Mouse (Mus musculus) gonadal fat pad, adult 2 months (tissue): ENCODE measurements around the gene Doc2b. TPM values are rescaled to one million over a fixed set of nuclear protein-coding genes. Genes with fewer than 3 reads are reported as not detected.

Experiments
- DNase-seq: peaks from one replicate; pipeline ENCODE4 v3.0.0-alpha.2; 2012; ENCODE audit warnings: low read depth
- polyA plus RNA-seq: library from polyadenylated mRNA; depleted of rRNA; stranded (reverse); fragments of >200 nt; gene quantifications from 2 replicates; pipeline ENCODE4 v1.2.3, GENCODE M21; 2012; rRNA removed

The Doc2b gene
- 1.4 and 1.6 TPM in 2 replicates for polyA plus RNA-seq

DNA sequence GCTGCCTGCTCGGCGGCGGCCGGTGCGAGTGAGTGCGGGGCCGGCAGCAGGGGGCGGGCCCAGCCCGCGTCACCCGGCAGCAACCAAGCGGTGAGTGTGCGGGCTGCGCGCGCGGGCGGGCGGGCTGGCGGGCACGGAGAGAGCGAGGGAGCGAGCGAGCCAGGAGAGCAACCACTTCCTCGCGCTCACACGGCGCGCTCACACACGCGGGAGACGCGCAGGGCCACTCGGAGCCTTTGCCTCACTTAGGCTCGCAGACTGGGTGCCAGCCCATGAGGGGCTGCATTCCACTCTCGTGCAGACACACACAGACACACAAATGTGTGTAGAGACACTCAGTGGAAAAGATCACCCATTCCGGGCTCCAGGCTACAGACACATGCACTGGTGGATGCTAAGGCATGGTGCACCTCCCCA lies at the start of gene Doc2b:
Doc2b (minus strand) TSS at position 21 of the 417 bp plus-strand sequence.
- no peak for DNase-seq

DNA sequence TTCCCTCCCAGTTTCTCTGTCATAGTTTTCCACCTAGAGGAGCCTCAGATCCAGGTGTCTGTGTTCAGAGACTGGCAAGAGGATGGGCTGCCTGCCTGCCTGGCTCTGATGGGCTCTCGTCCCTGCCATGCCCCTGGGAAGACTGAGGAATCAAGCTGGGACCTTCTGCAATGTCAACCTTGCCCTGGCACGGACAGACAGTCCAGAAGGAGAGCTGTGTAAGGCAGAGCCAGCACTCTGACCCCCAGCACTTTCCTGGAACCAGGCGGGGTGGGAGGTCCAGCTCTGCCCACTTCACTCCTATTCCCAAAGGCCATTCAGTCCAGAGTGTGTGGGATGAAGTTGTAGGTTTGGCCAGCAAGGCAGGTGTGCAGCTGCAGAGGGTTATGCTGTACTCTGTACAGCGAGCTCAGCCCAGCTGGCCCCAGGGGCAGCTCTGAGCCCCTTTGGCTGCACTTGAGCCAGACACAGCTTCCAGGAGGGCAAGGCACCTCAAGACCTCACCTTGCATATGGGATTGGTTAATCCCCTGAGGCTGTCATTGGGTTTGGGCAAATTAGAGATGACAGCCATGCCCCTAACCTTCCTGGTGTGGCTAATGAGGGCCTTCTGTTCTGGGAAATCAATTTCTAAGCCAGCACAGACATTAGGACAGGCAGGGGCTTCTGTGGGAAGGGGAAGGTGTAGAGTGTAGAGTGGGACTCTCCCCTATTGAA lies 47.2 kb upstream of the Doc2b start:
- DNase-seq, result no peak

- DNase-seq, result no peak
These were observed 45.7 kb upstream of the Doc2b start for GRCm38 (mm10) chr11:75841503-75841902.

- no peak for DNase-seq
These were observed 43.9 kb upstream of the Doc2b start for GRCm38 (mm10) chr11:75839536-75840430.

GRCm38 (mm10) chr11:75838861-75839426 lies 43.1 kb upstream of the Doc2b start:
- DNase-seq, result no peak

GRCm38 (mm10) chr11:75836240-75836610 lies 40.4 kb upstream of the Doc2b start:
- DNase-seq, result no peak

- DNase-seq, result no peak
These were observed 39.9 kb upstream of the Doc2b start for GRCm38 (mm10) chr11:75835587-75836239.

DNA sequence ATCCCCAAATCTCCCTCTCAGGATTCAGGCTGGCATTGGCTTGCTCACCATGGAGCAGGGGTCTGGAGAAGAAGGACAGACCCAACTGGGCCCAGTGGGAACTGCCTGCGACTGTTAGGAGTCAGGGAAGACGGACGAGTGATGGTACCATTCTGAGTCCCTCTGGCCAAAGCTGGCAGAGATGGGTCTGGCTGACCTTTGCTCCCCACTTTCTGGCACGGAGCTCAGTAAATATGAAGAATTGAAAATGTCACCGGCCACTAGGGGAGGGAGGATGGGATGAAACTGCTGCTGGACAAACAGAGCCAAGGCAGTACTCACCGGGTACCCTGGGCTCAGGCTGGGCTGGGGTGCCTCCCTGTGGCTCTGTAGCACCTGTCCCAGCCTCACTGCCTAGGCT lies 37.2 kb upstream of the Doc2b start:
- DNase-seq, result no peak

DNA sequence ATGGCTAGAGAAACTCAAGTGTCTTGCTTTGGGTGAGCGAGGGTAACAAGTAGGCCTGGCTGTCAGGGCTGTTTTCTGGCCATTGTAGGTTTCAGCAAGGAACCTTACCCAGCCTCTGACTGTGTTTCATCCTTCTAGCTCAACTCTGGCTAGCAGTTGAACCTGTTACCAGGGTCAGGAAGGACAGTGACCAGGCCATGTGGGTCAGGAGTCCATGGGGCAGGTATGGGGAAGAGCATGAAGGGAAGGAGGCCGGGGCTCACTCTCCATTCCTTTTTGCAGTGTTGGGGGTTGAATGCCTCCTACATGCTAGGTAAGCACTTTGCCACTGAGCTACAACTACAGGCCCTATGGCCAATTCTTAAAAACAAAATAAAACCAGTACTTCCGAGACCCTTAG lies 34.5 kb upstream of the Doc2b start:
- DNase-seq, result no peak

DNA sequence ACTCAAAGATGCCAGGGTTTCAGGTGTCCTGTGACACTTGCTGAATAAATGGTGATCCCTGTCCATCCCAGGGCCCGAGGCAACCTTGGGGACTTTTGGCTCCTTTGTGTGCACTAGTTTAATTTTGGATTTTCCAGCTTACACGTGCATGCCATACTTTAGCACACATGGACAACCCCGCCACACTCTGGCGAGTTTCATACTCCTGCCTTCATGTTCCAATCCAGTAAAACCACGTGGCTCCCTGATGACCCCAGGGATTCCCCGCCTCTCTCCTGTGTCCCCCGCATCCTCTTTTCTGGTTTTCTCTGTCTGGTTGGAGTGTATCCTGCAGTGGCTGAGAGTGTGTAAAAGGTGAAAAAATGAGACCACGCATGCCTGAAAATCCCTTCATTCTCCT lies 31.6 kb upstream of the Doc2b start:
- DNase-seq, result no peak

GRCm38 (mm10) chr11:75823506-75823905 lies 27.7 kb upstream of the Doc2b start:
- DNase-seq, result no peak

- no peak for DNase-seq
These were observed 17.2 kb upstream of the Doc2b start for GRCm38 (mm10) chr11:75813085-75813484.

DNA sequence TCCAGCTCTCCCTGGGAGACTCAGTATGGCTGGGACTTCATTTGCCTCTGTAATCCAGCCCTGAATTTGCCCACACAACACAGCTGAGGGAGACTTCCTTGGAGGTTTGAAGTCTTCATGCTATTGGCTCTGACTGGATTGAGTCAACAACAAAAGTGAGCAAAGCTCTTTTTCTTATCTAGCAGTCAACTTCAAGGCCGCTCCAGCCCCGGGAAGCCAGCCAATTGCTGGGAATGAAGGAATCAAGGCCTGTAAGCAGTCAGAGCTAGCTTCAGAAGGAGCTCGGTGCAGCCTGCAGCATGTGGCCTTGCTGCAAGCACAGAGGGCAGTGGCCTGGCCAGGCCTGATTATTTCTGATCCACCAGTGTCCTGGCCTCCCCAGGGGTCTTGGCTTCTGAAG lies 16.1 kb upstream of the Doc2b start:
- DNase-seq, result no peak

- DNase-seq, result no peak
These were observed 14.7 kb upstream of the Doc2b start for GRCm38 (mm10) chr11:75810526-75810925.

DNA sequence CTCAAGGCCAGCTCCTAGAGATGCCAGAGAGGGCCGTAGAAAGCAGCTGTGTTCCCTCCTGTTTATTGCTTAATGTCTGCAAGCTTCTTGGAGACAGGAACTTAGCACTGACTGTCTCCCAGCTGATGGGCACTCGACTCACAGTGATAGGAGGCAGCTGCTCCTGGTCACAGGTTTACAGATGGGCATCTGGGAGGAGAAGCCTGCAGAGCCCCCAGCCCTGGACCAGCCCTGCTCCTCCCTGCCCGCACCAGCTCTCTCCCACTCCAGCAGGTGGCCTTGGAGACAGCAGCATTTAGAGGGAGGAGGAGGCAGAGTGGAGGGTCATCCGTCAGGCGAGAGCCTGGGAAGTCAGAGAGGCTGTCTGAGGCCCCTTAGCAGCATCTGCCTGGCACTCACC lies 11.6 kb upstream of the Doc2b start:
- no peak for DNase-seq

DNA sequence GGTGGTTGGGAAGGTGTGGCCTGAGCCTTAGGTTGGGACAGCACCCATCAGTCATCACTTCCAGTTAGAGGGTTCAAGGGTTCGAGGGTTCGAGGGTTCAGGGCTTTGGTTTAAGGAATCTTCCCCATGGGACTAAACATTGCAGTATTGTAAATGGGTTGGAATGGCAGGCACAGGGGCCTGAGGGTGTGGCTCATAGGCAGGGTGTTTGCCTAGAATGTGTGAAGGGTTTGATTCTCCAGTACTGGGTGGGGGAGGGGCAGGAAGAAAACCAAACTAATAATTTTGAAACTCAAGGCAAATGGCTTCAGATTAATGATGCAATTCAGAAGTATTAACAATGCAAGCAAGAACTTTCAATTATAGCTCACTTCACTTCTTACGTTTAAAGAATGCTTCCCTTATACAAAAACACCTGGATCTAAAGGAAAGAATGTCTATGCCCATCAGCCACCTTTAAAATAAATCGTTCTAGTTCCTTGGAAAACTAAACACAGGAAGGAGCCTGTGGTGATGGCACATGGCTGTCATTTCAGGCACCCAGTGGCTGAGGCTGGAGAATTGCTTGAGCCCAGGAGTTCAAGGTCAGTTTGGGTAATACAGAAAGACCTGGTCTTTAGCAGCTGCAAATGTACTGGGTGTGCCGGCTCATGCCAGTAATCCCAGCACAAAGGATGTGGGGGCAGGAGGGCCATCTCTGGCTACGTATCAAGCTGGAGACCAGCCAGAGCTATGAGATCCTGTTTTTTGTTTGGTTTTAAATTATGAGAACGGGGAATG lies 6.1 kb upstream of the Doc2b start:
- no peak for DNase-seq

DNA sequence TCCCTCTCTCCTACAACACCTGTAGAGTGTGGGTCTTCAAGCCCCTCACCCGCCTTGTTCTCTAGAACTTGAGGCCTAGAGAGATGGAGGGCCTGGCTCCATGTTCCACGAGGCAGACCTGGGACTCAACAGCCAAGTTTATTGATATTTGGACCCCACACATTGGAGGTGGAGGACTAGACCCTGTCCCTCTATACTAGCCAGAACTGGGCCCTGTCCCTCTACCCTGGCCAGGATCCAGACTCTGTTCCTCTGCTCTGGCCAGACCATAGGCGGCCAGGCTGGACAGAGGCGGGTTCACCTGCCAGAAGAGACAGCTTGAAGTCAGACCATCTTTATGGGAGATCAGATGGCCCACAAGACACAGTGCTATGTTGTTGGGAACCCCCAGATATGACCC lies 5.5 kb upstream of the Doc2b start:
- no peak for DNase-seq

- no peak for DNase-seq
These were observed 842 bp upstream of the Doc2b start for GRCm38 (mm10) chr11:75796536-75797246.

GRCm38 (mm10) chr11:75795321-75795636 lies 570 bp downstream of the Doc2b start:
- no peak for DNase-seq

GRCm38 (mm10) chr11:75794602-75795320 lies 1.1 kb downstream of the Doc2b start:
- no peak for DNase-seq
